Mouse (Mus musculus) thymus, adult 2 months (tissue): ENCODE data around the gene Nutm1. TPM values are rescaled to one million over a fixed set of nuclear protein-coding genes. Genes with fewer than 3 reads are reported as not detected.
"Not testable (repeated sequence)": the region's sequence is repeated elsewhere in the genome, so short reads cannot be mapped to it uniquely, and the experiment has no call there.

Experiments
- DNase-seq: peaks from one replicate; pipeline ENCODE4 v3.0.0; 2021
- H3K27ac ChIP-seq: fragments of 200-500 bp; 2 replicates; pipeline ENCODE4 v1.5.1; 2012; ENCODE audit warnings: low read length, control low read depth; ENCODE audit not compliant: control insufficient read depth, insufficient read depth
- H3K27me3 ChIP-seq: fragments of 200-500 bp; 2 replicates; pipeline ENCODE4 v1.6.1; 2012; ENCODE audit warnings: mild to moderate bottlenecking, low read length, moderate library complexity, mixed read lengths; ENCODE audit not compliant: control insufficient read depth, insufficient read depth
- H3K36me3 ChIP-seq: fragments of 200-500 bp; 2 replicates; pipeline ENCODE4 v1.6.1; 2012; ENCODE audit warnings: mild to moderate bottlenecking, low read length, moderate library complexity; ENCODE audit not compliant: control insufficient read depth, insufficient read depth
- H3K4me1 ChIP-seq: fragments of 200-500 bp; replicated peaks from 2 replicates; pipeline ENCODE4 v1.6.1; 2012; ENCODE audit warnings: low read length; ENCODE audit not compliant: control insufficient read depth, insufficient read depth
- H3K4me3 ChIP-seq: fragments of 200-500 bp; 2 replicates; pipeline ENCODE4 v1.5.1; 2012; ENCODE audit warnings: mild to moderate bottlenecking, low read length, control low read depth, moderate library complexity; ENCODE audit not compliant: control insufficient read depth, insufficient read depth
- CTCF ChIP-seq: fragments of 200-500 bp; IDR thresholded peaks from 2 replicates; pipeline ENCODE4 v1.5.1; 2012; ENCODE audit warnings: mild to moderate bottlenecking, control low read depth, low read length, moderate library complexity, borderline replicate concordance; ENCODE audit not compliant: control insufficient read depth, poor library complexity, insufficient read depth; ENCODE audit errors: extremely low read depth
- POLR2A ChIP-seq: fragments of 200-500 bp; IDR thresholded peaks from 2 replicates; pipeline ENCODE4 v1.6.1; 2012; ENCODE audit warnings: mild to moderate bottlenecking, low read length, control low read depth, moderate library complexity; ENCODE audit not compliant: control insufficient read depth, poor library complexity, insufficient read depth; ENCODE audit errors: extremely low read depth
- WGBS: fragments of 180-500 bp; shearing (Covaris S2); methylation state at CpG from one replicate; pipeline ENCODE4 v1.1.7; 2018; 5-methylcytosine and 5-hydroxymethylcytosine counted together
- polyA plus RNA-seq: library from polyadenylated mRNA; depleted of rRNA; stranded (reverse); fragments of >200 nt; gene quantifications from 2 replicates; pipeline ENCODE4 v1.2.3, GENCODE M21; 2012

The Nutm1 gene
- polyA plus RNA-seq, 1 experiment: 0.03 TPM

- WGBS: 59% methylated on average over 4 of the region's 4 CpGs
- no peak for TF ChIP-seq CTCF
- no peak for TF ChIP-seq POLR2A
- no peak overlapping the region for H3K4me3 ChIP-seq
- no peaks in the 10 kb centered on the region for H3K27me3 ChIP-seq
- H3K36me3 ChIP-seq: no peaks in the 10 kb centered on the region
- peaks cover 6% of the 10 kb centered on the region for H3K4me1 ChIP-seq
- no peak overlapping the region for H3K27ac ChIP-seq
- no peak for DNase-seq
Observed at GRCm38 (mm10) chr2:112287059-112287458, 28.0 kb upstream of the Nutm1 start.

- H3K4me1 ChIP-seq, H3K36me3 ChIP-seq, H3K4me3 ChIP-seq, DNase-seq, H3K27ac ChIP-seq, H3K27me3 ChIP-seq: not testable (repeated sequence)
- whole genome bisulfite sequencing: 97% methylated on average over 1 of the region's 1 CpGs
Observed at GRCm38 (mm10) chr2:112286062-112286461, 27.0 kb upstream of the Nutm1 start.

GRCm38 (mm10) chr2:112285031-112285390 lies 25.9 kb upstream of the Nutm1 start:
- Histone ChIP-seq H3K36me3 (no peaks in the 10 kb centered on the region), H3K27ac (no peak overlapping the region), H3K27me3 (no peaks in the 10 kb centered on the region), H3K4me3 (no peak overlapping the region), H3K4me1 (peaks cover 6% of the 10 kb centered on the region)
- DNase-seq: no peak
- 70% methylated on average over 6 of the region's 6 CpGs for WGBS
- TF ChIP-seq CTCF (no peak), POLR2A (no peak)

GRCm38 (mm10) chr2:112284363-112285030 lies 25.4 kb upstream of the Nutm1 start:
- 32% methylated on average over 21 of the region's 21 CpGs for WGBS
- Histone ChIP-seq H3K27ac (peak overlapping the region; percentile 58; the same call in 1 of the 2 replicates), H3K4me3 (peak overlapping the region; percentile 10; the same call in 1 of the 2 replicates), H3K4me1 (peaks cover 6% of the 10 kb centered on the region), H3K36me3 (no peaks in the 10 kb centered on the region), H3K27me3 (no peaks in the 10 kb centered on the region)
- no peak for DNase-seq
- no peak for TF ChIP-seq POLR2A
- 0 out of 2 replicates have a peak, but pooled peaks have one; percentile 10 for TF ChIP-seq CTCF

GRCm38 (mm10) chr2:112282846-112283245 lies 23.8 kb upstream of the Nutm1 start:
- DNase-seq: no peak
- no peaks in the 10 kb centered on the region for H3K27me3 ChIP-seq
- WGBS: 98% methylated on average over 1 of the region's 1 CpGs
- TF ChIP-seq CTCF: no peak
- no peak for TF ChIP-seq POLR2A
- H3K4me3 ChIP-seq: no peak overlapping the region
- peaks cover 6% of the 10 kb centered on the region for H3K4me1 ChIP-seq
- no peaks in the 10 kb centered on the region for H3K36me3 ChIP-seq
- H3K27ac ChIP-seq: no peak overlapping the region

GRCm38 (mm10) chr2:112276870-112277269 lies 17.8 kb upstream of the Nutm1 start:
- no peak for DNase-seq
- Histone ChIP-seq H3K4me1 (no peaks in the 10 kb centered on the region), H3K36me3 (no peaks in the 10 kb centered on the region), H3K27ac (no peak overlapping the region), H3K27me3 (no peaks in the 10 kb centered on the region), H3K4me3 (no peak overlapping the region)
- 97% methylated on average over 3 of the region's 3 CpGs for WGBS
- TF ChIP-seq POLR2A (no peak), CTCF (no peak)

- no peak overlapping the region for H3K27ac ChIP-seq
- WGBS: 96% methylated on average over 6 of the region's 6 CpGs
- H3K36me3 ChIP-seq: no peaks in the 10 kb centered on the region
- no peak overlapping the region for H3K4me3 ChIP-seq
- TF ChIP-seq POLR2A (no peak), CTCF (no peak)
- H3K4me1 ChIP-seq: peaks cover 11% of the 10 kb centered on the region
- no peaks in the 10 kb centered on the region for H3K27me3 ChIP-seq
- DNase-seq: no peak
Observed at GRCm38 (mm10) chr2:112273474-112273873, 14.4 kb upstream of the Nutm1 start.
